Comparison of ENCODE assay signal across 9 mouse cellular contexts in genomic region chr10:44177365-44177764, GRCm38 (mm10). TPM values are rescaled to one million over a fixed set of nuclear protein-coding genes. Genes with fewer than 3 reads are reported as not detected.
DNase-seq lines count a peak whose midpoint lies in the region; ATAC-seq and TF ChIP-seq lines count a peak whose summit lies in the region.
"Had no signal": no experiment of that assay in that cellular context is flagged by ENCODE, and none has a peak within 500 bp of the region (broad histone marks: within the 10 kb centered on the region; RNA-seq: fewer than 3 reads in every experiment).

No protein-coding gene starts in this region.

- peak; percentile 55 for DNase-seq in intestine, embryonic 14.5 days (ENCODE audit: low spot score)
- peak; percentile 28 for DNase-seq in ES-E14 (ENCODE audit: low read depth, low spot score)
- peak; percentile 75 for DNase-seq in embryo, embryonic 10.5 days (ENCODE audit: low spot score)
- DNase-seq in layer of hippocampus, adult 11-12 months (ENCODE audit: low spot score) = no peak
- DNase-seq in urinary bladder, postnatal 4 days (ENCODE audit: low spot score in 2 of 2) = no peak
- no peak for DNase-seq in frontal cortex, postnatal 25 days (ENCODE audit: low spot score in 2 of 2)

- no peak overlapping the region for H3K9ac ChIP-seq in intestine, embryonic 14.5 days (ENCODE audit: low read length)
- H3K9ac ChIP-seq in intestine, embryonic 15.5 days = no peak overlapping the region
- no peak overlapping the region for H3K9ac ChIP-seq in ES-E14 (ENCODE audit: insufficient read depth, low read depth, low read length, poor library complexity, severe bottlenecking)
- H3K9ac ChIP-seq: embryonic facial prominence, embryonic 15.5 days had no signal

- H3K27me3 ChIP-seq in intestine, embryonic 14.5 days (replicated peaks; ENCODE audit: control insufficient read depth, insufficient read depth, low read length) = no peaks in the 10 kb centered on the region
- no peaks in the 10 kb centered on the region for H3K27me3 ChIP-seq in intestine, embryonic 15.5 days (replicated peaks)
- H3K27me3 ChIP-seq: embryonic facial prominence, embryonic 15.5 days had no signal

- H3K4me1 ChIP-seq in intestine, embryonic 14.5 days (replicated peaks; ENCODE audit: control insufficient read depth, insufficient read depth, low read length) = no peaks in the 10 kb centered on the region
- H3K4me1 ChIP-seq in intestine, embryonic 15.5 days (replicated peaks) = no peaks in the 10 kb centered on the region
- no peaks in the 10 kb centered on the region for H3K4me1 ChIP-seq in ES-E14 (ENCODE audit: control insufficient read depth in 2 of 2, insufficient read depth in 2 of 2, low read length in 2 of 2, poor library complexity in 1 of 2)
- H3K4me1 ChIP-seq: embryonic facial prominence, embryonic 15.5 days had no signal

- WGBS in intestine, embryonic 14.5 days = 6% methylated on average over 1 of the region's 1 CpGs
- WGBS in intestine, embryonic 15.5 days = 0% methylated on average over 1 of the region's 1 CpGs

- H3K9me3 ChIP-seq in intestine, embryonic 14.5 days (ENCODE audit: control insufficient read depth, low read length) = no peaks in the 10 kb centered on the region
- no peaks in the 10 kb centered on the region for H3K9me3 ChIP-seq in intestine, embryonic 15.5 days
- no peaks in the 10 kb centered on the region for H3K9me3 ChIP-seq in ES-E14 (ENCODE audit: control insufficient read depth, insufficient read depth, low read depth, low read length)
- H3K9me3 ChIP-seq: embryonic facial prominence, embryonic 15.5 days had no signal

- ATAC-seq in intestine, embryonic 14.5 days (replicated peaks; ENCODE audit: low FRiP score, low TSS enrichment, low read depth) = no peak
- ATAC-seq in intestine, embryonic 15.5 days = no peak
- peak; percentile 84 for ATAC-seq in megakaryocyte-erythroid progenitor cell, adult 5-6 weeks (replicated peaks; ENCODE audit: low FRiP score, low TSS enrichment, poor library complexity, severe bottlenecking)

- in situ Hi-C loops in ES-E14 (cut with MboI; ENCODE audit: low sequenced_read_pairs in 2 of 2, unreplicated experiment in 2 of 2) = no loop called here

- H3K4me3 ChIP-seq in intestine, embryonic 14.5 days (ENCODE audit: low read depth, low read length) = no peak overlapping the region
- no peak overlapping the region for H3K4me3 ChIP-seq in intestine, embryonic 15.5 days (replicated peaks)
- no peak overlapping the region for H3K4me3 ChIP-seq in ES-E14 (ENCODE audit: insufficient read depth in 1 of 2, low read depth in 1 of 2, low read length in 2 of 2, poor library complexity in 1 of 2, severe bottlenecking in 1 of 2)
- H3K4me3 ChIP-seq: embryonic facial prominence, embryonic 15.5 days had no signal

- H3K27ac ChIP-seq in intestine, embryonic 14.5 days (ENCODE audit: low read depth) = no peak overlapping the region
- no peak overlapping the region for H3K27ac ChIP-seq in intestine, embryonic 15.5 days
- no peak overlapping the region for H3K27ac ChIP-seq in ES-E14 (ENCODE audit: insufficient read depth, low read depth, low read length, poor library complexity, severe bottlenecking)
- H3K27ac ChIP-seq: embryonic facial prominence, embryonic 15.5 days had no signal

- no peaks in the 10 kb centered on the region for H3K36me3 ChIP-seq in intestine, embryonic 14.5 days (ENCODE audit: control insufficient read depth, insufficient read depth, low read length)
- H3K36me3 ChIP-seq in intestine, embryonic 15.5 days = no peaks in the 10 kb centered on the region
- no peaks in the 10 kb centered on the region for H3K36me3 ChIP-seq in ES-E14 (ENCODE audit: control insufficient read depth, insufficient read depth, low read length, poor library complexity, severe bottlenecking)
- H3K36me3 ChIP-seq: embryonic facial prominence, embryonic 15.5 days had no signal

- no peak overlapping the region for H3K4me2 ChIP-seq in intestine, embryonic 14.5 days (ENCODE audit: low read length)
- no peak overlapping the region for H3K4me2 ChIP-seq in intestine, embryonic 15.5 days (replicated peaks)
- H3K4me2 ChIP-seq: embryonic facial prominence, embryonic 15.5 days had no signal

TF ChIP-seq in ES-E14, 5 proteins besides CTCF, POLR2A, EP300 and RAD21:
- TF ChIP-seq MAFK (IDR thresholded peaks at IDR 0.05; ENCODE audit: insufficient read depth, low read depth, low read length) = no peak
- TF ChIP-seq ZNF384 (IDR thresholded peaks at IDR 0.05; ENCODE audit: low read depth, low read length) = no peak
- no peak for TF ChIP-seq CHD2 (IDR thresholded peaks at IDR 0.05; ENCODE audit: low read depth, low read length)
- no peak for TF ChIP-seq HCFC1 (IDR thresholded peaks at IDR 0.05; ENCODE audit: borderline replicate concordance, insufficient read depth, low read length)
- no peak; the same call in 1 of the 2 replicates for TF ChIP-seq ZC3H11A (IDR thresholded peaks at IDR 0.05; ENCODE audit: borderline replicate concordance, low read depth, low read length)

RNA-seq across cellular contexts. Expression of gene Crybg1, which starts 28.7 kb away (rescaled TPM):
- 0.43 and 0.54 TPM in 2 replicates for polyA plus RNA-seq in intestine, embryonic 14.5 days (2014; fragmentation: Nextera tagmentation; extraction: Ambion mirVana)
- polyA plus RNA-seq in intestine, embryonic 15.5 days (2015; fragmentation: Nextera tagmentation; extraction: Ambion mirVana) = 0.62 and 0.76 TPM in 2 replicates
- total RNA-seq in ES-E14 (2012; rRNA removed) = 1.6 and 2.5 TPM in 2 replicates
- total RNA-seq in megakaryocyte-erythroid progenitor cell, adult 5-6 weeks (2014; fragmentation: Nextera tagmentation) = 0.44 and 1.9 TPM in 2 replicates
- total RNA-seq in megakaryocyte-erythroid progenitor cell, adult 5-6 weeks (2017) = 1.1 TPM in 1 of 2 replicates, not detected in the other

Comparison
In these comparisons a context has a peak if more than half of its experiments do, and no peak if none do; other contexts are left out.
1. DNase-seq: peak in intestine, embryonic 14.5 days (single experiment), ES-E14 (single experiment) and embryo, embryonic 10.5 days (single experiment); none in layer of hippocampus, adult 11-12 months (single experiment), urinary bladder, postnatal 4 days (0 of 2) and frontal cortex, postnatal 25 days (0 of 2).